Mouse (Mus musculus): ENCODE measurements around the gene Xpc.

DNA sequence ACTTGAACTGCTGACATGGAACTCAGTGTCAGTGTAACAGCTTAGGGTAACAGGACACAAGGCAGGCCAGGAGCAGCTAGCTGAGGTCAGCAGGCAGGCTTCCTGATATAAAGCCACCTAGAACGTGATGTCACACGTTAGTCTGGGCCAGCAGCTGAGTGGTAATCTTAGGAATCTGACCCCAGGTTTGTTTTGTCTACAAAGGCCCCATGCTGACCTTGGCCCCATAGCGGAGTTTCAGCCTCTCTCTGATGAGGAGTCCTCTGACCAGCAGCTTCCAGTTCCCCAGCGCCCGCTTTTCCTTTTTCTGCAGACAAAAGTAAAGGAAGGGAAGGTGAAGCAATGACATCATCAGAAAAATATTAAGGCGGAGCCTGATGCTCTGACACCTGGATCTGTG, 24.7 kb downstream of the Xpc start:
- TF ChIP-seq FLI1 (IDR thresholded peaks at IDR 0.05; ENCODE audit: low read length): no peak
- TF ChIP-seq GATA1 (IDR thresholded peaks at IDR 0.05; ENCODE audit: borderline replicate concordance, low read length): no peak
